Mouse (Mus musculus): ENCODE results near the gene Tppp3. TPM values are rescaled to one million over a fixed set of nuclear protein-coding genes. Genes with fewer than 3 reads are reported as not detected.

Gene Tppp3
- polyA plus RNA-seq, 1 experiment from 2014 or later = 27.5 TPM

DNA sequence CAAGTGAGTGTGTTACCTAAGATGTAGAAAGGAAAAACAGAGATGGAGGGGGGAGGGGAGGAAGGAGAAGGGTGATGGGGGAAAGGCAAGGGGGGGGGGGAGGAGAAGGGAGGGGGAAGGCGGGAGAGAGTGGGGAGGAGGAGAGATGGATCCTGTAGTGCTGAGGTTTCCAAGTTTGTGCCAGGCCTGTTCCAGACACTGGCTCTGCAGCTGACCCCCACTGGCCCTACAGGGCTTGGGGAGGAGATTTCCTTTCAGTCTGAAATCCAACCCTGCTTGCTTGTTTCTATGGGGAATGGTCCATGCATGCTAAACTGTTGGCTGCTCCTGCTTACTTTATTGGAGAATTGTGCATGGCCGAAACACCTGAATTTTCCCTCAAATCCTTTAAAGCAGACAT is 37.4 kb upstream of the Tppp3 start:
- Histone ChIP-seq H3K27ac (no peak overlapping the region), H3K27me3 (no peaks in the 10 kb centered on the region), H3K4me1 (replicated peaks) (peaks cover 4% of the 10 kb centered on the region), H3K9me3 (replicated peaks) (no peaks in the 10 kb centered on the region), H3K36me3 (no peaks in the 10 kb centered on the region), H3K9ac (no peak overlapping the region), H3K4me2 (no peak overlapping the region), H3K4me3 (no peak overlapping the region)
- ATAC-seq (replicated peaks; ENCODE audit: insufficient number of reproducible peaks, insufficient read depth, low FRiP score, low read depth) = no peak
- 42% methylated on average over 2 of the region's 2 CpGs for WGBS

DNA sequence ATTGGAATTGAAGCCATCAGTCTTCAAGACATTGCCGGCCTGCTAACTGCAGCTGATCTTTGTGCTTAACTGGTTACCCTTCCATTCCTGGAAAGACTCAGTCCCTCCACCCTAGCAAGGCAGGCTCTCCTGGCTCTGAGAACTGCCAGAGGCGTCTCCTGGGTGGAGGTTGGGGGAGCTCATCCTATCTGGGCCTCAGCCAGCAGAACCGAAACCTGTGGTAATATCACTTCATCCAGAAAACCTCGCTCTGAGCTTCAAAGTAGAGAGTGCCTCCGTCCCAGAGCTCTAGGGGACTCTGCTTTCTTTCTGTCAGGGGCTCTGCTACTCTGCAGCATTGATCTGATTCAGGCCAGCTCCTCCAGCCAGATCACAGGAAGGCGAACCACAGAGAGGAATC is 35.7 kb upstream of the Tppp3 start:
- H3K4me1 ChIP-seq (replicated peaks) = peaks cover 4% of the 10 kb centered on the region
- ATAC-seq (replicated peaks; ENCODE audit: insufficient number of reproducible peaks, insufficient read depth, low FRiP score, low read depth) = no peak
- 58% methylated on average over 6 of the region's 6 CpGs for WGBS

GRCm38 (mm10) chr8:105504617-105505016 is 33.3 kb upstream of the Tppp3 start:
- Histone ChIP-seq H3K27me3 (no peaks in the 10 kb centered on the region), H3K36me3 (no peaks in the 10 kb centered on the region), H3K4me3 (no peak overlapping the region), H3K4me1 (replicated peaks) (peaks cover 4% of the 10 kb centered on the region), H3K27ac (peak overlapping the region; percentile 63), H3K4me2 (no peak overlapping the region), H3K9ac (no peak overlapping the region), H3K9me3 (replicated peaks) (no peaks in the 10 kb centered on the region)
- ATAC-seq (replicated peaks; ENCODE audit: insufficient number of reproducible peaks, insufficient read depth, low FRiP score, low read depth) = peak; percentile 27; the same call in 1 of the 2 replicates
- 69% methylated on average over 3 of the region's 3 CpGs for WGBS

More for the DNA sequence above, 35.7 kb upstream of the Tppp3 start:
- no peak overlapping the region for H3K9ac ChIP-seq
- no peaks in the 10 kb centered on the region for H3K36me3 ChIP-seq
- no peaks in the 10 kb centered on the region for H3K9me3 ChIP-seq (replicated peaks)
- H3K4me3 ChIP-seq = no peak overlapping the region
- H3K27me3 ChIP-seq = no peaks in the 10 kb centered on the region
- no peak overlapping the region for H3K4me2 ChIP-seq
- no peak overlapping the region for H3K27ac ChIP-seq

DNA sequence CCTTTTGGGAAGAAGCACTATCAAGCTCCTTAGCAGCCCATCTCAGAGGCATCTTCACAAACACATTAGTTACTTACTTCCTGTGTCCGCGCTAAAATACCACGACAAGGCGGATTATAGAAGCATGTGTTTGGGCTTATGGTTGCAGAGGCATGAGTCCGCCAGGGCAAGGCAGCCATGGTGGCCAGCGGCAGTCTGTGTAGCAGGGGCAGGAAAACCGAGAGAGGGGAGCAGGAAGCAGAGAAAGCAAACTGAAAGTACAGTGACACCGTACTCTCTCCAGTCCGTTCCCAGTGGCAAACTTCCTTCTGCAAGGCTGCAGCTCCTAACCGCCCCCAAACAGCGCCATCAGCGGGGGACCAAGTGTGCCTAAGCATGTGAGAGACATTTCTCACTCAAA is 28.5 kb upstream of the Tppp3 start:
- no peak overlapping the region for H3K27ac ChIP-seq
- no peaks in the 10 kb centered on the region for H3K9me3 ChIP-seq (replicated peaks)
- H3K4me3 ChIP-seq = peak overlapping the region; percentile 12
- no peaks in the 10 kb centered on the region for H3K27me3 ChIP-seq
- peaks cover 15% of the 10 kb centered on the region for H3K4me1 ChIP-seq (replicated peaks)
- WGBS = 59% methylated on average over 12 of the region's 12 CpGs
- H3K4me2 ChIP-seq = 0 out of 2 replicates have a peak overlapping the region, but pooled peaks have one; percentile 7
- no peak overlapping the region for H3K9ac ChIP-seq
- H3K36me3 ChIP-seq = no peaks in the 10 kb centered on the region
- no peak for ATAC-seq (replicated peaks; ENCODE audit: insufficient number of reproducible peaks, insufficient read depth, low FRiP score, low read depth)

DNA sequence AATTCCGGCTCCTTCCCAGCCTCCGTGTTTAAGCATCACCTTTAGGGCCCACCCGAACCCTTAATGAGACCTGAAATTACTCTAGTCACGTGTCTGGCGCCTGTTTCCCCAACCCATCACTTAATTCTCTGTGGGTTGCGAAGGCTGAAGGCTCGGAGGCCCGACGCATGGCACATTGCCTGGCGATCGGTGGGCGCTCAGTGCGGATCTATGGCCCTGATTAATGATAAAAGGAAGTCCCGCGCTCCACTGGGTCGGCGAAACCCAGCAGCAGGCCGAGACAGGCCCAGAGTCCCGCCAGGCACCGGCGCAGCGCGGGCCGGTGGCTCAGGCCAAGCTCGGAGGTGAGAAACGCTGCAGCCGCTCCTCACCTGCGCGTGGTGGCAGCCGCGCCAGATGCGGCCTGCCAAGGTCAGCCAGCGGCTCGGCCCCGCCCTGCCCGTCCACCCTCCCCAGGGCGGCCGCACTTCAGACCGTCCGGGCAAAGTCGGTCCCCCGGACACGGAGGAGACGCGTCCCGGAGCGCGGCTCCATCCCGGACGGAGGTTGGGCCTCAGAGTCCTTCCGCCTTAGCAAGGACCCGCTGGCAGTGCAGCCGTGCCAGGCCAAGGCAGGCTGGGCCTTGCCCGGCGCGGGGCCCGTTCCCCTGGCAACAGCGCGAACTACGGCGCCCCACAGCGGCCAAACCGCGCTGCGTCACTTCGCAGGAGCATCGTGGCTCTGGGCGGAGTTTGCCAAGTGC is 25.3 kb upstream of the Tppp3 start, which contains the start of gene Zdhhc1:
TSS of gene Zdhhc1 (minus strand) at position 464 of the 742 bp plus-strand sequence.
- Histone ChIP-seq H3K9ac (peak within 1 kb of the TSS; percentile 73), H3K27ac (peak within 1 kb of the TSS; percentile 63), H3K4me2 (peak within 1 kb of the TSS; percentile 79), H3K4me1 (replicated peaks) (peaks cover 15% of the 10 kb centered on the region), H3K9me3 (replicated peaks) (no peaks in the 10 kb centered on the region), H3K36me3 (no peaks in the 10 kb centered on the region), H3K27me3 (no peaks in the 10 kb centered on the region), H3K4me3 (peak within 1 kb of the TSS; percentile 75)
- under 1% methylated on average over 62 of the region's 68 CpGs for whole genome bisulfite sequencing
- ATAC-seq (replicated peaks; ENCODE audit: insufficient number of reproducible peaks, insufficient read depth, low FRiP score, low read depth) = peak; percentile 85

- H3K27ac ChIP-seq = peak overlapping the region; percentile 63
- no peak for ATAC-seq (replicated peaks; ENCODE audit: insufficient number of reproducible peaks, insufficient read depth, low FRiP score, low read depth)
- H3K9ac ChIP-seq = peak overlapping the region; percentile 73; the same call in 1 of the 2 replicates
- H3K9me3 ChIP-seq (replicated peaks) = no peaks in the 10 kb centered on the region
- H3K4me2 ChIP-seq = peak overlapping the region; percentile 79
- WGBS = 49% methylated on average over 17 of the region's 17 CpGs
- no peaks in the 10 kb centered on the region for H3K36me3 ChIP-seq
- no peaks in the 10 kb centered on the region for H3K27me3 ChIP-seq
- H3K4me3 ChIP-seq = peak overlapping the region; percentile 75
- H3K4me1 ChIP-seq (replicated peaks) = peaks cover 18% of the 10 kb centered on the region
Measured at GRCm38 (mm10) chr8:105495350-105496302, 24.3 kb upstream of the Tppp3 start.

- Histone ChIP-seq H3K27me3 (no peaks in the 10 kb centered on the region), H3K4me1 (replicated peaks) (peaks cover 22% of the 10 kb centered on the region), H3K36me3 (no peaks in the 10 kb centered on the region), H3K9ac (no peak overlapping the region), H3K4me2 (no peak overlapping the region), H3K27ac (peak overlapping the region; percentile 63; the same call in 1 of the 2 replicates), H3K9me3 (replicated peaks) (no peaks in the 10 kb centered on the region), H3K4me3 (no peak overlapping the region)
- WGBS = 78% methylated on average over 3 of the region's 3 CpGs
- no peak for ATAC-seq (replicated peaks; ENCODE audit: insufficient number of reproducible peaks, insufficient read depth, low FRiP score, low read depth)
Measured at GRCm38 (mm10) chr8:105494566-105494965, 23.2 kb upstream of the Tppp3 start.

DNA sequence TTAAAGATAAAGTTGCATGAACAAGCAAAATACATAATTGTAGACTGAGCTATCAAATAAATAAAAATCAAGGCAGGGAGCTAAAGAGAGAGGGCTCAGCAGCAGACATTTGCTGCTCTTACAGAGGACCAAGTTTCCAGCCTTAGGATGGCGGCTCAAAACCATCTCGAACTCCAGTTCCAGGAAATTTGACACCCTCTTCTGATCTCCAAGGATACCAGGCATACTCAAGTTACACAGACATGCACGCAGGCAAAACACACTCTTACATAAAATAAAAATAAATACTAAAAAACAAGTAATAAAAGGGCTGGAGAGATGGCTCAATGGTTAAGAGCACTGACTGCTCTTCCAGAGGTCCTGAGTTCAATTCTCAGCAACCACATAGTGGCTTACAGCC is 22.2 kb upstream of the Tppp3 start:
- Histone ChIP-seq H3K27me3 (no peaks in the 10 kb centered on the region), H3K36me3 (no peaks in the 10 kb centered on the region), H3K4me2 (no peak overlapping the region), H3K4me3 (no peak overlapping the region), H3K27ac (no peak overlapping the region), H3K4me1 (replicated peaks) (peaks cover 22% of the 10 kb centered on the region), H3K9me3 (replicated peaks) (no peaks in the 10 kb centered on the region), H3K9ac (no peak overlapping the region)
- no peak for ATAC-seq (replicated peaks; ENCODE audit: insufficient number of reproducible peaks, insufficient read depth, low FRiP score, low read depth)
- WGBS = 38% methylated on average over 3 of the region's 3 CpGs

DNA sequence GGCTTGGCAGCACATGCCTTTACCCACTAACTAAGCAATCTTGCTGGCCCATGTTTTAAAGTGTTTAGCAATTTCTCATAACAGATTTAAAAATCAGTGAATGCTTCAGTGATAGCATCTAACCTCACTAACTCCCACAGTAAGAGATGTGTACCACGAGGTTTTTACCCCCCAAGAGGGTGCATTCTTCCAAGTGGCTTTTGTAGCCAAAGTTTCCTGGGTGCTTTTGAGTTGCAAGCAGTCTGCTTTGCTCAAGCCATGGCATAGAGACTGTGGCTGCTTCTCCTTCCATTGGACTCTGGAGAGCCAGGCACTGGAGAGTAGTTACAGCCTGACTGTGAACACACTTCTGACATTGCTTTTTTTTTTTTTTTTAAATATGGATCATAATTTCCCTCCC is 18.0 kb upstream of the Tppp3 start:
- Histone ChIP-seq H3K4me3 (no peak overlapping the region), H3K4me2 (no peak overlapping the region), H3K27ac (no peak overlapping the region), H3K4me1 (replicated peaks) (peaks cover 7% of the 10 kb centered on the region), H3K27me3 (no peaks in the 10 kb centered on the region), H3K36me3 (no peaks in the 10 kb centered on the region), H3K9me3 (replicated peaks) (no peaks in the 10 kb centered on the region), H3K9ac (no peak overlapping the region)
- WGBS = 51% methylated on average over 1 of the region's 1 CpGs
- no peak for ATAC-seq (replicated peaks; ENCODE audit: insufficient number of reproducible peaks, insufficient read depth, low FRiP score, low read depth)

DNA sequence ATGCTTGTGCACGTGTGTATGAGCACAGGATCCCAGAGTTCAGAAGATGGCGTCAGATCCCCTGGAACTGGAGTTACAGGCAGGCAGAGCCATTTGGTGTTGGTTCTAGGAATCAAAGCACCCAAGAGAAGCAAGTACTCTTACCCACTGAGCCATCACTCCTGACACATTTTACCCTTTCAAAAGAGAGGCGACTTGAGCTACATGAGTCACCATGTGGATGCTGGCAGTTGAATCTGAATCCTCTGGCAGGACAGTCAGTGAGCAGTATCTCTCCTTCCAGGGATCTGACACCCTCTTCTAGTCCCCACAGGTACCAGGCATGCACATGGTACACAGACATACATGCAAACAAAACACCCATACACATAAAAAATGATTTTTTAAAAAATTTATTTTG is 16.8 kb upstream of the Tppp3 start:
- Histone ChIP-seq H3K4me2 (no peak overlapping the region), H3K36me3 (0 out of 2 replicates have a peak, but pooled peaks cover 2% of the 10 kb centered on the region), H3K4me1 (replicated peaks) (peaks cover 7% of the 10 kb centered on the region), H3K27ac (no peak overlapping the region), H3K9ac (no peak overlapping the region), H3K27me3 (no peaks in the 10 kb centered on the region), H3K4me3 (no peak overlapping the region), H3K9me3 (replicated peaks) (no peaks in the 10 kb centered on the region)
- ATAC-seq (replicated peaks; ENCODE audit: insufficient number of reproducible peaks, insufficient read depth, low FRiP score, low read depth) = no peak
- WGBS = 64% methylated on average over 3 of the region's 3 CpGs

GRCm38 (mm10) chr8:105484392-105484791 is 13.1 kb upstream of the Tppp3 start:
- H3K4me3 ChIP-seq = no peak overlapping the region
- no peak overlapping the region for H3K4me2 ChIP-seq
- no peak overlapping the region for H3K27ac ChIP-seq
- peaks cover 7% of the 10 kb centered on the region for H3K4me1 ChIP-seq (replicated peaks)
- 0 out of 2 replicates have a peak, but pooled peaks cover 3% of the 10 kb centered on the region for H3K36me3 ChIP-seq
- 42% methylated on average over 2 of the region's 2 CpGs for WGBS
- no peak for ATAC-seq (replicated peaks; ENCODE audit: insufficient number of reproducible peaks, insufficient read depth, low FRiP score, low read depth)
- no peaks in the 10 kb centered on the region for H3K9me3 ChIP-seq (replicated peaks)
- H3K9ac ChIP-seq = no peak overlapping the region
- no peaks in the 10 kb centered on the region for H3K27me3 ChIP-seq
